Mouse (Mus musculus) heart, adult 11 months (tissue): ENCODE measurements around the gene Klhl2.

Experiments used
- DNase-seq: peaks from one replicate; pipeline ENCODE4 v3.0.0; 2022

Klhl2 gene

GRCm38 (mm10) chr8:64829921-64830320 lies 19.9 kb downstream of the Klhl2 start:
- peak; percentile 80 for DNase-seq

- DNase-seq = peak; percentile 78
Measured at GRCm38 (mm10) chr8:64829391-64829790, 20.4 kb downstream of the Klhl2 start.

GRCm38 (mm10) chr8:64828466-64828865 lies 21.4 kb downstream of the Klhl2 start:
- DNase-seq = peak; percentile 85

- peak; percentile 84 for DNase-seq
Measured at GRCm38 (mm10) chr8:64827356-64827755, 22.5 kb downstream of the Klhl2 start.

GRCm38 (mm10) chr8:64826461-64826860 lies 23.4 kb downstream of the Klhl2 start:
- DNase-seq = peak; percentile 86

- DNase-seq = peak; percentile 90
Measured at GRCm38 (mm10) chr8:64823905-64824304, 25.9 kb downstream of the Klhl2 start.

- DNase-seq = peak; percentile 81
Measured at GRCm38 (mm10) chr8:64820940-64821339, 28.9 kb downstream of the Klhl2 start.

GRCm38 (mm10) chr8:64811790-64812189 lies 38.0 kb downstream of the Klhl2 start:
- DNase-seq = peak; percentile 64

GRCm38 (mm10) chr8:64811083-64811482 lies 38.7 kb downstream of the Klhl2 start:
- peak; percentile 57 for DNase-seq

GRCm38 (mm10) chr8:64806558-64806957 lies 43.3 kb downstream of the Klhl2 start:
- no peak for DNase-seq

- peak; percentile 34 for DNase-seq
Measured at GRCm38 (mm10) chr8:64804971-64805370, 44.8 kb downstream of the Klhl2 start.

- peak; percentile 30 for DNase-seq
Measured at GRCm38 (mm10) chr8:64799306-64799705, 50.5 kb downstream of the Klhl2 start.

GRCm38 (mm10) chr8:64798503-64798902 lies 51.3 kb downstream of the Klhl2 start:
- peak; percentile 17 for DNase-seq

GRCm38 (mm10) chr8:64797751-64798150 lies 52.1 kb downstream of the Klhl2 start:
- peak; percentile 65 for DNase-seq

- peak; percentile 31 for DNase-seq
Measured at GRCm38 (mm10) chr8:64791250-64791881, 58.5 kb downstream of the Klhl2 start.

GRCm38 (mm10) chr8:64790418-64790817 lies 59.4 kb downstream of the Klhl2 start:
- peak; percentile 23 for DNase-seq

GRCm38 (mm10) chr8:64788715-64789114 lies 61.1 kb downstream of the Klhl2 start:
- DNase-seq = peak; percentile 98

- peak; percentile 28 for DNase-seq
Measured at GRCm38 (mm10) chr8:64786801-64787200, 63.0 kb downstream of the Klhl2 start.

- peak; percentile 34 for DNase-seq
Measured at GRCm38 (mm10) chr8:64784235-64784634, 65.6 kb downstream of the Klhl2 start.

- peak; percentile 53 for DNase-seq
Measured at GRCm38 (mm10) chr8:64781947-64782346, 67.9 kb downstream of the Klhl2 start.

GRCm38 (mm10) chr8:64777925-64778324 lies 71.9 kb downstream of the Klhl2 start:
- DNase-seq = no peak

GRCm38 (mm10) chr8:64774136-64774535 lies 75.7 kb downstream of the Klhl2 start:
- DNase-seq = no peak

GRCm38 (mm10) chr8:64770814-64771213 lies 79.0 kb downstream of the Klhl2 start:
- DNase-seq = peak; percentile 62

- DNase-seq = no peak
Measured at GRCm38 (mm10) chr8:64769586-64769985, 80.2 kb downstream of the Klhl2 start.

- DNase-seq = peak; percentile 39
Measured at GRCm38 (mm10) chr8:64768645-64769044, 81.2 kb downstream of the Klhl2 start.
